Mouse (Mus musculus): ENCODE results near the gene Ugt2b5.
A peak's percentile ranks its signal among the peaks of the same experiment; 100 is the strongest.
"Not testable (repeated sequence)": the region's sequence is repeated elsewhere in the genome, so short reads cannot be mapped to it uniquely, and the experiment has no call there.

Ugt2b5 gene

GRCm38 (mm10) chr5:87140196-87140595 is at the start of gene Ugt2b5:
Ugt2b5 (minus strand) TSS chr5:87140318.
- DNase-seq (ENCODE audit: extremely low spot score): not testable (repeated sequence)

GRCm38 (mm10) chr5:87175780-87176179 is 35.7 kb upstream of the Ugt2b5 start:
- not testable (repeated sequence) for DNase-seq (ENCODE audit: extremely low spot score)

GRCm38 (mm10) chr5:87174671-87175070 is 34.6 kb upstream of the Ugt2b5 start:
- DNase-seq (ENCODE audit: extremely low spot score): no peak

- no peak for DNase-seq (ENCODE audit: extremely low spot score)
Measured at GRCm38 (mm10) chr5:87147741-87148454, 7.8 kb upstream of the Ugt2b5 start.

- peak; percentile 52 for DNase-seq (ENCODE audit: extremely low spot score)
Measured at GRCm38 (mm10) chr5:87142865-87143456, 2.8 kb upstream of the Ugt2b5 start.

GRCm38 (mm10) chr5:87103697-87104096 is 36.4 kb downstream of the Ugt2b5 start:
- not testable (repeated sequence) for DNase-seq (ENCODE audit: extremely low spot score)

- DNase-seq (ENCODE audit: extremely low spot score): no peak
Measured at GRCm38 (mm10) chr5:87092346-87093027, 47.6 kb downstream of the Ugt2b5 start, which contains the start of gene Ugt2b36. Ugt2b36 (minus strand) TSS chr5:87092555.

- no peak for DNase-seq (ENCODE audit: extremely low spot score)
Measured at GRCm38 (mm10) chr5:87091111-87091510, 49.0 kb downstream of the Ugt2b5 start.

- DNase-seq (ENCODE audit: extremely low spot score): no peak
Measured at GRCm38 (mm10) chr5:87089264-87089663, 50.9 kb downstream of the Ugt2b5 start.

- DNase-seq (ENCODE audit: extremely low spot score): no peak
Measured at GRCm38 (mm10) chr5:87086269-87086668, 53.8 kb downstream of the Ugt2b5 start.
